Mouse (Mus musculus) lung, embryonic 16.5 days (tissue): ENCODE results near the gene Hdac7. TPM values are rescaled to one million over a fixed set of nuclear protein-coding genes. Genes with fewer than 3 reads are reported as not detected.

ENCODE experiments used
- ATAC-seq: fragments of 200-750 bp; cut with Nextera tagmentation; 2 replicates; pipeline ENCODE4 v1.8.0; 2017; ENCODE audit warnings: low read depth, mild to moderate bottlenecking, moderate library complexity
- H3K27ac ChIP-seq: fragments of 300-500 bp; sonication (generic); 2 replicates; pipeline ENCODE4 v1.5.1; 2014; ENCODE audit warnings: mild to moderate bottlenecking, control low read depth, low read length
- H3K27me3 ChIP-seq: fragments of 300-500 bp; sonication (generic); 2 replicates; pipeline ENCODE4 v1.6.1; 2014; ENCODE audit warnings: low read depth, low read length, mixed read lengths; ENCODE audit not compliant: control insufficient read depth, insufficient read depth
- H3K36me3 ChIP-seq: fragments of 300-500 bp; sonication (generic); 2 replicates; pipeline ENCODE4 v1.6.1; 2014; ENCODE audit warnings: low read length; ENCODE audit not compliant: control insufficient read depth, insufficient read depth
- H3K4me1 ChIP-seq: fragments of 300-500 bp; sonication (generic); replicated peaks from 2 replicates; pipeline ENCODE4 v1.6.1; 2014; ENCODE audit warnings: low read length, mixed read lengths; ENCODE audit not compliant: control insufficient read depth, insufficient read depth
- H3K4me2 ChIP-seq: fragments of 300-500 bp; sonication (generic); 2 replicates; pipeline ENCODE4 v1.6.1; 2014; ENCODE audit warnings: low read depth, low read length, control low read depth
- H3K4me3 ChIP-seq: fragments of 300-500 bp; sonication (generic); 2 replicates; pipeline ENCODE4 v1.5.1; 2014; ENCODE audit warnings: mild to moderate bottlenecking, low read length, control low read depth
- H3K9ac ChIP-seq: fragments of 300-500 bp; sonication (generic); 2 replicates; pipeline ENCODE4 v1.6.1; 2014; ENCODE audit warnings: low read length, control low read depth
- H3K9me3 ChIP-seq: fragments of 300-500 bp; sonication (generic); 2 replicates; pipeline ENCODE4 v1.6.1; 2016; ENCODE audit warnings: low read length; ENCODE audit not compliant: control insufficient read depth
- WGBS: fragments of 180-500 bp; shearing (Covaris S2); extraction: QIAGEN DNeasy Blood & Tissue Kit; methylation state at CpG from one replicate; pipeline ENCODE4 v1.1.7; 2014; 5-methylcytosine and 5-hydroxymethylcytosine counted together
- polyA plus RNA-seq: library from polyadenylated mRNA; unstranded; fragments of >200 nt; fragmentation: Nextera tagmentation; extraction: Ambion mirVana; gene quantifications from 2 replicates; pipeline ENCODE4 v1.2.1, GENCODE M21; 2015

The Hdac7 gene
- polyA plus RNA-seq, 1 experiment from 2014 or later = 44.2 TPM

GRCm38 (mm10) chr15:97830788-97831241 lies 13.5 kb downstream of the Hdac7 start:
- Histone ChIP-seq H3K27ac (peak overlapping the region; percentile 97), H3K9ac (peak overlapping the region; percentile 97), H3K4me3 (peak overlapping the region; percentile 82), H3K27me3 (no peaks in the 10 kb centered on the region), H3K36me3 (0 out of 2 replicates have a peak, but pooled peaks cover 2% of the 10 kb centered on the region), H3K4me1 (peaks cover 45% of the 10 kb centered on the region), H3K4me2 (peak overlapping the region; percentile 69), H3K9me3 (no peaks in the 10 kb centered on the region)
- peak; percentile 30 for ATAC-seq
- WGBS = under 1% methylated on average over 38 of the region's 39 CpGs

GRCm38 (mm10) chr15:97830253-97830787 lies 14.0 kb downstream of the Hdac7 start:
- peak overlapping the region; percentile 82 for H3K4me3 ChIP-seq
- peak overlapping the region; percentile 97 for H3K9ac ChIP-seq
- H3K9me3 ChIP-seq = no peaks in the 10 kb centered on the region
- WGBS = 17% methylated on average over 12 of the region's 12 CpGs
- H3K4me1 ChIP-seq = peaks cover 50% of the 10 kb centered on the region
- no peak for ATAC-seq
- H3K4me2 ChIP-seq = peak overlapping the region; percentile 69
- 0 out of 2 replicates have a peak, but pooled peaks cover 2% of the 10 kb centered on the region for H3K36me3 ChIP-seq
- H3K27me3 ChIP-seq = no peaks in the 10 kb centered on the region
- H3K27ac ChIP-seq = peak overlapping the region; percentile 97

- Histone ChIP-seq H3K27ac (peak overlapping the region; percentile 97), H3K36me3 (0 out of 2 replicates have a peak, but pooled peaks cover 2% of the 10 kb centered on the region), H3K4me3 (peak overlapping the region; percentile 82), H3K27me3 (no peaks in the 10 kb centered on the region), H3K4me1 (peaks cover 58% of the 10 kb centered on the region), H3K9ac (peak overlapping the region; percentile 97), H3K9me3 (no peaks in the 10 kb centered on the region), H3K4me2 (peak overlapping the region; percentile 69)
- 48% methylated on average over 2 of the region's 2 CpGs for WGBS
- ATAC-seq = no peak
These were observed 14.9 kb downstream of the Hdac7 start for GRCm38 (mm10) chr15:97829432-97829831.

- ATAC-seq = peak; percentile 10
- Histone ChIP-seq H3K27me3 (no peaks in the 10 kb centered on the region), H3K9me3 (no peaks in the 10 kb centered on the region), H3K4me3 (peak overlapping the region; percentile 82), H3K4me1 (peaks cover 63% of the 10 kb centered on the region), H3K36me3 (0 out of 2 replicates have a peak, but pooled peaks cover 2% of the 10 kb centered on the region), H3K27ac (peak overlapping the region; percentile 97), H3K9ac (peak overlapping the region; percentile 97; the same call in 1 of the 2 replicates), H3K4me2 (peak overlapping the region; percentile 69)
- WGBS = 49% methylated on average over 5 of the region's 5 CpGs
These were observed 15.4 kb downstream of the Hdac7 start for GRCm38 (mm10) chr15:97828901-97829338.

DNA sequence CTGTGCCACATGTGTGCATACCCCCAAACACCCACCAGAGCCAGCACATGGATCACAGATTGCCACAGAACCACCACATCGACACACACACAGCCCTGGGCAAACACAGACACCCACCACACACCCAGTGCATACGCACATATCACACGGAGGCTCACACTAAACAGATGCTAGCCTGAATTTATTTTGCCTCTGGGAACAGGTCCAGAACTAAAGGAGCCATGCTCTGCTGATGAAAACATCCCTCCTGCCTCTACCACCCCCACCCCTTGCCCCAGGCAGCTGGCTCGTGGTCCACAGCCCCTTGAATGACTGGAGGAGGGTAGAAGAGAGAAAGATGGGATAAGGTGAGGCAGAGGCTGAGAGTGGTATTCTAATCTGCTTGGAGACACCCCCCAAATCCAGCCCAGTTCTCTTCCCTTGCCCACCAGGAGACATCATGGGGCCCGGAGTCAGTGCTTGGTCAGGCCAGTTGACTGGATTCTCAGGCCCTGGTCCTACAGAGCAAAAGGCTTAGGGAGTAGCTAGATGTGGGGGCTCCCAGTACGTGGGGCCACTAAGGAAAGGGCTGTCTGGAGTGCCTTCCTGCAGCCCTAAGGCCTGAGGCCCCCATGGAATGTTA lies 16.0 kb downstream of the Hdac7 start:
- H3K4me3 ChIP-seq = peak overlapping the region; percentile 17
- peak overlapping the region; percentile 69 for H3K4me2 ChIP-seq
- no peaks in the 10 kb centered on the region for H3K27me3 ChIP-seq
- peak overlapping the region; percentile 44 for H3K9ac ChIP-seq
- H3K9me3 ChIP-seq = no peaks in the 10 kb centered on the region
- peaks cover 69% of the 10 kb centered on the region for H3K4me1 ChIP-seq
- 38% methylated on average over 6 of the region's 6 CpGs for WGBS
- H3K27ac ChIP-seq = peak overlapping the region; percentile 78
- ATAC-seq = no peak
- 0 out of 2 replicates have a peak, but pooled peaks cover 2% of the 10 kb centered on the region for H3K36me3 ChIP-seq

- peaks cover 73% of the 10 kb centered on the region for H3K4me1 ChIP-seq
- H3K4me3 ChIP-seq = no peak overlapping the region
- H3K9ac ChIP-seq = no peak overlapping the region
- H3K36me3 ChIP-seq = 0 out of 2 replicates have a peak, but pooled peaks cover 2% of the 10 kb centered on the region
- ATAC-seq = no peak
- H3K27ac ChIP-seq = no peak overlapping the region
- no peaks in the 10 kb centered on the region for H3K27me3 ChIP-seq
- H3K9me3 ChIP-seq = no peaks in the 10 kb centered on the region
- H3K4me2 ChIP-seq = no peak overlapping the region
- WGBS = 75% methylated on average over 8 of the region's 8 CpGs
These were observed 16.9 kb downstream of the Hdac7 start for GRCm38 (mm10) chr15:97827401-97827800.

- ATAC-seq = no peak
These were observed 17.6 kb downstream of the Hdac7 start for GRCm38 (mm10) chr15:97826588-97827261.

GRCm38 (mm10) chr15:97825941-97826587 lies 18.2 kb downstream of the Hdac7 start:
- peak overlapping the region; percentile 72 for H3K4me2 ChIP-seq
- ATAC-seq = no peak
- peaks cover 83% of the 10 kb centered on the region for H3K4me1 ChIP-seq
- 0 out of 2 replicates have a peak, but pooled peaks cover 2% of the 10 kb centered on the region for H3K36me3 ChIP-seq
- WGBS = 46% methylated on average over 12 of the region's 12 CpGs
- peak overlapping the region; percentile 69 for H3K9ac ChIP-seq
- H3K9me3 ChIP-seq = no peaks in the 10 kb centered on the region
- peak overlapping the region; percentile 45 for H3K4me3 ChIP-seq
- peak overlapping the region; percentile 95 for H3K27ac ChIP-seq
- H3K27me3 ChIP-seq = no peaks in the 10 kb centered on the region

More at GRCm38 (mm10) chr15:97826588-97827261, 17.6 kb downstream of the Hdac7 start:
- Histone ChIP-seq H3K36me3 (0 out of 2 replicates have a peak, but pooled peaks cover 2% of the 10 kb centered on the region), H3K27me3 (no peaks in the 10 kb centered on the region), H3K4me3 (no peak overlapping the region), H3K27ac (no peak overlapping the region), H3K9ac (peak overlapping the region; percentile 69), H3K4me1 (peaks cover 76% of the 10 kb centered on the region), H3K4me2 (peak overlapping the region; percentile 72; the same call in 1 of the 2 replicates), H3K9me3 (no peaks in the 10 kb centered on the region)
- 48% methylated on average over 5 of the region's 5 CpGs for WGBS
